Mouse (Mus musculus) heart, embryonic 16.5 days (tissue): Measurements from ENCODE around the gene Hecw2. TPM values are rescaled to one million over a fixed set of nuclear protein-coding genes. Genes with fewer than 3 reads are reported as not detected.

Source experiments
- ATAC-seq: fragments of 200-750 bp; cut with Nextera tagmentation; replicated peaks from 2 replicates; pipeline ENCODE4 v1.8.0; 2017; ENCODE audit warnings: moderate number of reproducible peaks; ENCODE audit not compliant: insufficient read depth, low FRiP score; ENCODE audit errors: extremely low read depth
- H3K27ac ChIP-seq: fragments of 300-500 bp; sonication (generic); 2 replicates; pipeline ENCODE4 v1.5.1; 2014; ENCODE audit warnings: mild to moderate bottlenecking, low read length, control low read depth, moderate library complexity
- H3K27me3 ChIP-seq: fragments of 300-500 bp; sonication (generic); 2 replicates; pipeline ENCODE4 v1.6.1; 2014; ENCODE audit warnings: low read length, mixed read lengths; ENCODE audit not compliant: control insufficient read depth, insufficient read depth
- H3K36me3 ChIP-seq: fragments of 300-500 bp; sonication (generic); 2 replicates; pipeline ENCODE4 v1.6.1; 2014; ENCODE audit not compliant: control insufficient read depth, insufficient read depth
- H3K4me1 ChIP-seq: fragments of 300-500 bp; sonication (generic); 2 replicates; pipeline ENCODE4 v1.6.1; 2014; ENCODE audit warnings: low read length, mixed read lengths; ENCODE audit not compliant: control insufficient read depth, insufficient read depth
- H3K4me2 ChIP-seq: fragments of 300-500 bp; sonication (generic); 2 replicates; pipeline ENCODE4 v1.6.1; 2014; ENCODE audit warnings: low read depth, mild to moderate bottlenecking, control low read depth, low read length
- H3K4me3 ChIP-seq: fragments of 300-500 bp; sonication (generic); 2 replicates; pipeline ENCODE4 v1.5.1; 2014; ENCODE audit warnings: mild to moderate bottlenecking, control low read depth, low read length
- H3K9ac ChIP-seq: fragments of 300-500 bp; sonication (generic); 2 replicates; pipeline ENCODE4 v1.6.1; 2014; ENCODE audit warnings: low read length, control low read depth
- H3K9me3 ChIP-seq: fragments of 300-500 bp; sonication (generic); replicated peaks from 2 replicates; pipeline ENCODE4 v1.6.1; 2016; ENCODE audit warnings: low read length; ENCODE audit not compliant: control insufficient read depth
- WGBS: fragments of 180-500 bp; shearing (Covaris S2); extraction: QIAGEN DNeasy Blood & Tissue Kit; methylation state at CpG from one replicate; pipeline ENCODE4 v1.1.7; 2014; 5-methylcytosine and 5-hydroxymethylcytosine counted together
- polyA plus RNA-seq: library from polyadenylated mRNA; unstranded; fragments of >200 nt; fragmentation: Nextera tagmentation; extraction: Ambion mirVana; gene quantifications from 2 replicates; pipeline ENCODE4 v1.2.1, GENCODE M21; 2015

Gene Hecw2
- polyA plus RNA-seq, 1 experiment from 2014 or later: 4.4 TPM

- H3K4me3 ChIP-seq: no peak overlapping the region
- no peak overlapping the region for H3K27ac ChIP-seq
- no peak overlapping the region for H3K9ac ChIP-seq
- H3K4me2 ChIP-seq: no peak overlapping the region
- WGBS: 88% methylated on average over 2 of the region's 2 CpGs
- H3K27me3 ChIP-seq: no peaks in the 10 kb centered on the region
- no peak for ATAC-seq
- H3K36me3 ChIP-seq: peaks cover 7% of the 10 kb centered on the region; the same call in 1 of the 2 replicates
- H3K4me1 ChIP-seq: no peaks in the 10 kb centered on the region
- no peaks in the 10 kb centered on the region for H3K9me3 ChIP-seq
These were observed 294.6 kb downstream of the Hecw2 start for GRCm38 (mm10) chr1:53900416-53900815.

- Histone ChIP-seq H3K9ac (no peak overlapping the region), H3K27ac (no peak overlapping the region), H3K4me2 (no peak overlapping the region), H3K4me3 (no peak overlapping the region), H3K9me3 (no peaks in the 10 kb centered on the region), H3K27me3 (no peaks in the 10 kb centered on the region), H3K36me3 (no peaks in the 10 kb centered on the region), H3K4me1 (no peaks in the 10 kb centered on the region)
- ATAC-seq: no peak
- WGBS: 91% methylated on average over 5 of the region's 5 CpGs
These were observed 300.7 kb downstream of the Hecw2 start for GRCm38 (mm10) chr1:53894299-53894698.

- ATAC-seq: no peak
- H3K27ac ChIP-seq: no peak overlapping the region
- no peak overlapping the region for H3K9ac ChIP-seq
- H3K36me3 ChIP-seq: no peaks in the 10 kb centered on the region
- no peaks in the 10 kb centered on the region for H3K9me3 ChIP-seq
- no peak overlapping the region for H3K4me2 ChIP-seq
- H3K4me3 ChIP-seq: no peak overlapping the region
- WGBS: 39% methylated on average over 3 of the region's 3 CpGs
- H3K4me1 ChIP-seq: no peaks in the 10 kb centered on the region
- H3K27me3 ChIP-seq: no peaks in the 10 kb centered on the region
These were observed 304.6 kb downstream of the Hecw2 start for GRCm38 (mm10) chr1:53890380-53890779.

- Histone ChIP-seq H3K9me3 (no peaks in the 10 kb centered on the region), H3K4me2 (no peak overlapping the region), H3K27ac (no peak overlapping the region), H3K27me3 (no peaks in the 10 kb centered on the region), H3K9ac (no peak overlapping the region), H3K4me1 (no peaks in the 10 kb centered on the region), H3K4me3 (no peak overlapping the region), H3K36me3 (no peaks in the 10 kb centered on the region)
- WGBS: 87% methylated on average over 3 of the region's 3 CpGs
- ATAC-seq: no peak
These were observed 305.2 kb downstream of the Hecw2 start for GRCm38 (mm10) chr1:53889806-53890205.

- Histone ChIP-seq H3K27ac (no peak overlapping the region), H3K9ac (no peak overlapping the region), H3K36me3 (no peaks in the 10 kb centered on the region), H3K27me3 (no peaks in the 10 kb centered on the region), H3K4me2 (no peak overlapping the region), H3K9me3 (no peaks in the 10 kb centered on the region), H3K4me3 (no peak overlapping the region), H3K4me1 (no peaks in the 10 kb centered on the region)
- no peak for ATAC-seq
- 64% methylated on average over 2 of the region's 2 CpGs for WGBS
These were observed 312.5 kb downstream of the Hecw2 start for GRCm38 (mm10) chr1:53882480-53882879.

- ATAC-seq: no peak
- no peaks in the 10 kb centered on the region for H3K36me3 ChIP-seq
- no peak overlapping the region for H3K27ac ChIP-seq
- 85% methylated on average over 5 of the region's 5 CpGs for WGBS
- no peak overlapping the region for H3K9ac ChIP-seq
- H3K4me1 ChIP-seq: no peaks in the 10 kb centered on the region
- H3K27me3 ChIP-seq: no peaks in the 10 kb centered on the region
- H3K9me3 ChIP-seq: no peaks in the 10 kb centered on the region
- H3K4me2 ChIP-seq: no peak overlapping the region
- H3K4me3 ChIP-seq: no peak overlapping the region
These were observed 319.0 kb downstream of the Hecw2 start for GRCm38 (mm10) chr1:53875919-53876318.

GRCm38 (mm10) chr1:53867316-53867715 lies 327.7 kb downstream of the Hecw2 start:
- H3K4me1 ChIP-seq: no peaks in the 10 kb centered on the region
- no peaks in the 10 kb centered on the region for H3K36me3 ChIP-seq
- 90% methylated on average over 2 of the region's 2 CpGs for WGBS
- ATAC-seq: no peak
- H3K27me3 ChIP-seq: no peaks in the 10 kb centered on the region
- no peak overlapping the region for H3K4me2 ChIP-seq
- H3K9ac ChIP-seq: no peak overlapping the region
- H3K27ac ChIP-seq: no peak overlapping the region
- H3K4me3 ChIP-seq: no peak overlapping the region
- no peaks in the 10 kb centered on the region for H3K9me3 ChIP-seq

GRCm38 (mm10) chr1:53866374-53866902 lies 328.5 kb downstream of the Hecw2 start:
- no peaks in the 10 kb centered on the region for H3K9me3 ChIP-seq
- no peak overlapping the region for H3K27ac ChIP-seq
- WGBS: 53% methylated on average over 3 of the region's 3 CpGs

GRCm38 (mm10) chr1:53864046-53864445 lies 330.9 kb downstream of the Hecw2 start:
- no peak for ATAC-seq
- Histone ChIP-seq H3K4me3 (no peak overlapping the region), H3K27me3 (no peaks in the 10 kb centered on the region), H3K9me3 (no peaks in the 10 kb centered on the region), H3K36me3 (no peaks in the 10 kb centered on the region; the same call in 1 of the 2 replicates), H3K9ac (no peak overlapping the region), H3K4me1 (no peaks in the 10 kb centered on the region), H3K4me2 (no peak overlapping the region), H3K27ac (no peak overlapping the region)
- 92% methylated on average over 3 of the region's 3 CpGs for WGBS

More at GRCm38 (mm10) chr1:53866374-53866902, 328.5 kb downstream of the Hecw2 start:
- Histone ChIP-seq H3K4me3 (no peak overlapping the region), H3K4me1 (no peaks in the 10 kb centered on the region), H3K4me2 (no peak overlapping the region), H3K9ac (no peak overlapping the region), H3K27me3 (no peaks in the 10 kb centered on the region), H3K36me3 (no peaks in the 10 kb centered on the region)
- no peak for ATAC-seq
